Mouse (Mus musculus): ENCODE measurements around the gene Jarid2. TPM values are rescaled to one million over a fixed set of nuclear protein-coding genes. Genes with fewer than 3 reads are reported as not detected.

The Jarid2 gene
- 38.9 and 39.8 TPM in 2 replicates for polyA plus RNA-seq (2015; fragmentation: Nextera tagmentation; extraction: Ambion mirVana)

DNA sequence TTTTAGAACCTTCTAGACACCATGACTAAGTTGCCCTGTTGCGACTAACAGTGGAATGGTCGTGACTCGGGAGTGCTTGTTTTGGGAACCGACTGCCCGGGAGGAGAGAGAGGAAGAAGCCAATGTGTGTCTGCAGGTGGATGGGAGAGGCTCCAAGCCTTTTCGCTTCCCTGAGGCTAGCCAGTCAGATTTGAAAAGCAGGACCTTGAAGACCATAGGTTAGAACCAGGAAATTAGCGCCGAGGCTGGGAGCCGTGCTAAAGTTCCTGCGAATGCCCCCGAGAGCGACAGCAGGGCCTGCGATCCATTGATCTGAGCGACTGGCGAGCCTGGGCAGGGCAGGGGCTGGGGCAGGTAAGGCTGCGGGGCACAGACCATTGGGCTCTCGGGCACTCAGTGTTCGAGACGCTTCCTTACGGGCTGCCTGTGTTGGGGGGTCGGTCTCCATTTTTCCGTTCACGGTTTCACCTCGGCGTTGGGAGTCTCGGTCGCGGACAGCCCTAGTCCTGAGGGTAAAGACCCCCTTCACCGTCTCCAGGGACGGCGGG is at the start of gene Jarid2:
Jarid2 (plus strand) TSS at position 51 of the 548 bp plus-strand sequence.
- Histone ChIP-seq H3K27me3 (no peaks in the 10 kb centered on the region), H3K4me2 (peak within 1 kb of the TSS; percentile 92), H3K4me3 (replicated peaks) (peak within 1 kb of the TSS; percentile 85), H3K36me3 (no peaks in the 10 kb centered on the region), H3K9ac (peak within 1 kb of the TSS; percentile 78), H3K4me1 (peaks cover 13% of the 10 kb centered on the region), H3K9me3 (replicated peaks) (no peaks in the 10 kb centered on the region), H3K27ac (peak within 1 kb of the TSS; percentile 99)
- WGBS, result 2% methylated on average over 31 of the region's 31 CpGs
- ATAC-seq (replicated peaks; ENCODE audit: low FRiP score), result no peak

DNA sequence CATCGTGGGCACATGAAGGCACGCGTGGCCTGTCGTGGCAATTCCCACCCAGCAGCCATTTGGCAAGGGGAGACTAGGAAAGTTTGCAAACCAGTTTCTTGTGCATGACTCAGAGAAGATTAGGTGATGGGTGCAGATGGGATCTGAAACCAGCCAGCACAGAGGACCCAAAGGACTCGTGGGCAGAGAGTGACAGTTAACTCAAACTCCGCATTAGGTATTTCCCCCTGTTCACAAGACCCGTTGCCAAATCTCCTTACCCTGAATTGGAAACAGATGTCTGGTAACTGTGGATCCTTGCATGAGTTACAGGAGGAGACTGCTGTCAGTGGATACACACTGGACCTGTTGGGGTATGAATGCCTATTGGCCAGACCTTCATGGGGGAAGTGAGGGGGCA is 48.2 kb upstream of the Jarid2 start:
- WGBS, result 88% methylated on average over 7 of the region's 7 CpGs
- Histone ChIP-seq H3K27me3 (no peaks in the 10 kb centered on the region), H3K4me2 (no peak overlapping the region), H3K4me1 (no peaks in the 10 kb centered on the region), H3K4me3 (replicated peaks) (no peak overlapping the region), H3K27ac (no peak overlapping the region), H3K9me3 (replicated peaks) (no peaks in the 10 kb centered on the region), H3K9ac (no peak overlapping the region), H3K36me3 (no peaks in the 10 kb centered on the region)
- no peak for ATAC-seq (replicated peaks; ENCODE audit: low FRiP score)

DNA sequence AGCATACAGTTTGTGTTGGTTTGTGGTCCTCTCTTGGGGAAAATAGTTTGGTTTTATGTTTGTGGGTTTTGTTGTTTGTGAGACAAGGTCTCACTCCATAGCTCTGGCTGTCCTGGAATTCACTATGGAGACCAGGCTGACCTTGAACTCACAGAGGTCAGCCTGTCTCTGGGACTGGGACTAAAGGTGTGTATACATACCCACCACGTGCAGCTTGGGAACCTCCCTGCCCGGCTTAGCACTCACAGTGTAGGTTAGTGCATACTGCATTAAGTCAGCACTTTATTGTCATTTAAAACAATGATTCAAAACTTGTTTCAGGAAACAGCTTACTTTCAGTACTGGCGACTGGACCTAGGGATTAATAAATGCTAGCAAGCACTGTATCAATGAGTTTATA is 41.1 kb upstream of the Jarid2 start:
- Histone ChIP-seq H3K9ac (no peak overlapping the region), H3K27me3 (no peaks in the 10 kb centered on the region), H3K36me3 (no peaks in the 10 kb centered on the region), H3K4me1 (no peaks in the 10 kb centered on the region), H3K4me3 (replicated peaks) (no peak overlapping the region), H3K4me2 (no peak overlapping the region), H3K9me3 (replicated peaks) (no peaks in the 10 kb centered on the region), H3K27ac (no peak overlapping the region)
- WGBS, result 63% methylated on average over 3 of the region's 3 CpGs
- ATAC-seq (replicated peaks; ENCODE audit: low FRiP score), result no peak

GRCm38 (mm10) chr13:44697628-44698027 is 31.6 kb upstream of the Jarid2 start:
- no peaks in the 10 kb centered on the region for H3K27me3 ChIP-seq
- H3K9ac ChIP-seq, result no peak overlapping the region
- ATAC-seq (replicated peaks; ENCODE audit: low FRiP score), result no peak
- H3K4me3 ChIP-seq (replicated peaks), result no peak overlapping the region
- WGBS, result 88% methylated on average over 10 of the region's 10 CpGs
- H3K9me3 ChIP-seq (replicated peaks), result no peaks in the 10 kb centered on the region
- H3K4me1 ChIP-seq, result no peaks in the 10 kb centered on the region
- no peak overlapping the region for H3K27ac ChIP-seq
- H3K4me2 ChIP-seq, result no peak overlapping the region
- H3K36me3 ChIP-seq, result no peaks in the 10 kb centered on the region

GRCm38 (mm10) chr13:44704036-44704801 is 25.1 kb upstream of the Jarid2 start:
- peaks cover 9% of the 10 kb centered on the region; the same call in 1 of the 2 replicates for H3K4me1 ChIP-seq
- H3K36me3 ChIP-seq, result no peaks in the 10 kb centered on the region
- H3K9me3 ChIP-seq (replicated peaks), result no peaks in the 10 kb centered on the region
- no peak overlapping the region for H3K4me3 ChIP-seq (replicated peaks)
- no peaks in the 10 kb centered on the region for H3K27me3 ChIP-seq
- 80% methylated on average over 15 of the region's 15 CpGs for WGBS
- no peak for ATAC-seq (replicated peaks; ENCODE audit: low FRiP score)
- H3K4me2 ChIP-seq, result no peak overlapping the region
- H3K9ac ChIP-seq, result no peak overlapping the region
- H3K27ac ChIP-seq, result no peak overlapping the region

DNA sequence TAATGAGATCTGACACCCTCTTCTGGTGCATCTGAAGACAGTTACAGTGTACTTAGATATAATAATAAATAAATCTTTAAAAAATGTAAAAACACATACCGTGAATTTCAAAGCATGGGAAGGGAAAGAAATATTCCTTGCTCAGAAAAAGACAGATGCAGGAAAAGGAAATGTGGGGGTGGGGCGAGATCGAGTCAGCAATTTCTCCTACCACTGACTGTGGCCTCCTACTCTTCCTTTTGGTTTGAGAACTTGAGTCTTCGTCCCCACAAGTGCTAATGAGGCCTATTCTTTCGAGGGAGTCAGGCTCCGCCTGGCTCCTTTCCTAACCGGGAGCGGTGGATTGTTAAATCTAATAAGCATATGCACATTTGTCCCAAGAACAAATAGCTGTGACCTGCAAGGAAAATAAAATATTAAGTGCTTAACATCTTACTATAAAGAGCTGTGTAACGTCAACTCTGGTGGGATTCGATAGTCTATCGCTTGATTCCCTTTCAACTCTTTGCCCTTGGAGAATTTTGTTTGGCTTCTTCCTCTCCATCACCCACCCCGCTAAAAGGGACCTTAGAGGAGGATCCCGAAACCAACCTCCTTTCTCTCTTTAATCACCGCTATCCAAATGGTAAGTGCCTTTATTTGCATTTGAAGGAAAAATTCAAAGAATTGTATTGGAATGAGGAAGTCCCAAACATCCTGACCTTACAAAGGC is 24.1 kb upstream of the Jarid2 start:
- Histone ChIP-seq H3K9me3 (replicated peaks) (no peaks in the 10 kb centered on the region), H3K4me2 (no peak overlapping the region), H3K36me3 (no peaks in the 10 kb centered on the region), H3K9ac (no peak overlapping the region), H3K27ac (no peak overlapping the region), H3K4me3 (replicated peaks) (no peak overlapping the region), H3K4me1 (peaks cover 9% of the 10 kb centered on the region; the same call in 1 of the 2 replicates), H3K27me3 (no peaks in the 10 kb centered on the region)
- no peak for ATAC-seq (replicated peaks; ENCODE audit: low FRiP score)
- WGBS, result 45% methylated on average over 14 of the region's 14 CpGs

- no peak overlapping the region for H3K27ac ChIP-seq
- no peaks in the 10 kb centered on the region for H3K9me3 ChIP-seq (replicated peaks)
- peaks cover 11% of the 10 kb centered on the region; the same call in 1 of the 2 replicates for H3K4me1 ChIP-seq
- H3K27me3 ChIP-seq, result no peaks in the 10 kb centered on the region
- 42% methylated on average over 7 of the region's 7 CpGs for WGBS
- no peak overlapping the region for H3K9ac ChIP-seq
- ATAC-seq (replicated peaks; ENCODE audit: low FRiP score), result no peak
- no peaks in the 10 kb centered on the region for H3K36me3 ChIP-seq
- no peak overlapping the region for H3K4me2 ChIP-seq
- H3K4me3 ChIP-seq (replicated peaks), result no peak overlapping the region
Measured at GRCm38 (mm10) chr13:44705743-44706044, 23.6 kb upstream of the Jarid2 start.

DNA sequence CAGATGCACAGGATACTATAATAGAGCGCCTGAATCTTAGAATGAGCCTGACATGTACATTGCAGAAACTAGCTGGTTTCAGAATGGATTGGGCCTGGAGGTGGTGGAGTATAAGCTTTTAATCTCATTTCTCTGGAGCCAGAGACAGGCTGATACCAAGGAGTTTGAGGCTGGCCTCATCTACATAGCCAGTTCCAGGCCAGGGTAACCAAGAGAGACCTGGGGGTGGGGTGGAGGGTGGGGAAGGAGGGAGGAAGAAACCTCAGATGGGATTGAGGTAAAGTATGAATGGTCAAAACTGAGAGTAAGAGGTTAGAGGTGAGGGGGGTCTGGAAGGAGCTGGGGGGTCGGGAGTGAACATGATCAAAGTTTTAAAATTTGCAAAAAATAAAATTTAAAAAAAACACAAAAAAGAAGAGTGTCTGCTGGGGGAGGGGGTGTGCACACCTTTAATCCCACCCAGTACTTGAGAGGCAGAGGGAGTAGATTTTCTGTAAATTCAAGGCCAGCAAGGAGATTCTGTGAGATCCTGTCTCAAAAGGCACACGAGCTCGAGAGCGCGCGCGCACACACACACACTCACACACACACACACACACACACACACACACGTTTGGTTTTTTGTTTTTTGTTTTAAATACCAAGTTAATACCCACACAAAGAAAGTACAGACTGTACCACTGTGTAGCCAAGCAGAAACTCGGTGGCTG is 22.9 kb upstream of the Jarid2 start:
- H3K27ac ChIP-seq, result no peak overlapping the region
- peaks cover 13% of the 10 kb centered on the region; the same call in 1 of the 2 replicates for H3K4me1 ChIP-seq
- WGBS, result 75% methylated on average over 10 of the region's 10 CpGs
- no peaks in the 10 kb centered on the region for H3K36me3 ChIP-seq
- no peak overlapping the region for H3K4me3 ChIP-seq (replicated peaks)
- no peak for ATAC-seq (replicated peaks; ENCODE audit: low FRiP score)
- no peaks in the 10 kb centered on the region for H3K9me3 ChIP-seq (replicated peaks)
- no peak overlapping the region for H3K9ac ChIP-seq
- no peaks in the 10 kb centered on the region for H3K27me3 ChIP-seq
- no peak overlapping the region for H3K4me2 ChIP-seq

- Histone ChIP-seq H3K4me3 (replicated peaks) (no peak overlapping the region), H3K9ac (no peak overlapping the region), H3K4me2 (no peak overlapping the region), H3K27me3 (no peaks in the 10 kb centered on the region), H3K4me1 (peaks cover 19% of the 10 kb centered on the region; the same call in 1 of the 2 replicates), H3K27ac (no peak overlapping the region), H3K36me3 (no peaks in the 10 kb centered on the region), H3K9me3 (replicated peaks) (no peaks in the 10 kb centered on the region)
- WGBS, result 77% methylated on average over 5 of the region's 5 CpGs
- ATAC-seq (replicated peaks; ENCODE audit: low FRiP score), result no peak
Measured at GRCm38 (mm10) chr13:44707176-44707575, 22.1 kb upstream of the Jarid2 start.

DNA sequence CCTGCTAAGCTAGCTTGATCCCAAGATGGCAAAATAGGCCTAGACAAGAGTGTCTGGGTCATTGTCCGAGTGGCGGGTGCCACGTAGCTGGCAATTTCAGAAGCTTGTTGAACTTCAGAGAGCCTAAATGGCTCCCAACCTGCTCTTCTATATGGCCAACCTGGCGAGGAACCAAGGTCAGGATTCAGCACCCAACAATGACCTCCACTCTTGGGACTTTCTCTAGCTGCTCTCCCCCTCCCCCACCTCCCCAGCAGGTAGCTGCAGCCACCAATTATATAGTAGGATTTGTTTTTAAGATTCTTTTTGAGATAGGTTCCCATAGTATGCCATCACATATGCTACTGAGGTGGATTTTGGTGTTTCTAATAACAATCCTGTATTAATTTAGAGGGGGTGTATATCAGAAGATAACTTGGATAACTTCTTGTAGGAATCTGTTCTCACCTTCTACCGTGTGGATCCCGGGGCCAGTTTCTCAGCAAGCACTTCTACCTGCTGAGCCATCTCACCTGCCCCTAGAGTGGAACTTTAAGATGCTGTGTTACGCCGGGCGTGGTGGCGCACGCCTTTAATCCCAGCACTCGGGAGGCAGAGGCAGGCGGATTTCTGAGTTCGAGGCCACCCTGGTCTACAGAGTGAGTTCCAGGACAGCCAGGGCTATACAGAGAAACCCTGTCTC is 20.8 kb upstream of the Jarid2 start:
- Histone ChIP-seq H3K4me1 (peaks cover 19% of the 10 kb centered on the region; the same call in 1 of the 2 replicates), H3K4me3 (replicated peaks) (no peak overlapping the region), H3K9me3 (replicated peaks) (no peaks in the 10 kb centered on the region), H3K27me3 (no peaks in the 10 kb centered on the region), H3K27ac (no peak overlapping the region), H3K4me2 (no peak overlapping the region), H3K36me3 (no peaks in the 10 kb centered on the region), H3K9ac (no peak overlapping the region)
- no peak for ATAC-seq (replicated peaks; ENCODE audit: low FRiP score)
- WGBS, result 91% methylated on average over 14 of the region's 14 CpGs

- no peak overlapping the region for H3K4me2 ChIP-seq
- WGBS, result 74% methylated on average over 8 of the region's 8 CpGs
- ATAC-seq (replicated peaks; ENCODE audit: low FRiP score), result no peak
- no peak overlapping the region for H3K4me3 ChIP-seq (replicated peaks)
- no peak overlapping the region for H3K9ac ChIP-seq
- H3K27me3 ChIP-seq, result no peaks in the 10 kb centered on the region
- no peaks in the 10 kb centered on the region for H3K9me3 ChIP-seq (replicated peaks)
- no peak overlapping the region for H3K27ac ChIP-seq
- H3K36me3 ChIP-seq, result no peaks in the 10 kb centered on the region
- H3K4me1 ChIP-seq, result peaks cover 19% of the 10 kb centered on the region; the same call in 1 of the 2 replicates
Measured at GRCm38 (mm10) chr13:44709747-44710480, 19.4 kb upstream of the Jarid2 start.
